Mouse (Mus musculus): ENCODE measurements around the gene Mlh3. TPM values are rescaled to one million over a fixed set of nuclear protein-coding genes. Genes with fewer than 3 reads are reported as not detected.

The Mlh3 gene
- polyA plus RNA-seq, 1 experiment: 1.4 TPM

DNA sequence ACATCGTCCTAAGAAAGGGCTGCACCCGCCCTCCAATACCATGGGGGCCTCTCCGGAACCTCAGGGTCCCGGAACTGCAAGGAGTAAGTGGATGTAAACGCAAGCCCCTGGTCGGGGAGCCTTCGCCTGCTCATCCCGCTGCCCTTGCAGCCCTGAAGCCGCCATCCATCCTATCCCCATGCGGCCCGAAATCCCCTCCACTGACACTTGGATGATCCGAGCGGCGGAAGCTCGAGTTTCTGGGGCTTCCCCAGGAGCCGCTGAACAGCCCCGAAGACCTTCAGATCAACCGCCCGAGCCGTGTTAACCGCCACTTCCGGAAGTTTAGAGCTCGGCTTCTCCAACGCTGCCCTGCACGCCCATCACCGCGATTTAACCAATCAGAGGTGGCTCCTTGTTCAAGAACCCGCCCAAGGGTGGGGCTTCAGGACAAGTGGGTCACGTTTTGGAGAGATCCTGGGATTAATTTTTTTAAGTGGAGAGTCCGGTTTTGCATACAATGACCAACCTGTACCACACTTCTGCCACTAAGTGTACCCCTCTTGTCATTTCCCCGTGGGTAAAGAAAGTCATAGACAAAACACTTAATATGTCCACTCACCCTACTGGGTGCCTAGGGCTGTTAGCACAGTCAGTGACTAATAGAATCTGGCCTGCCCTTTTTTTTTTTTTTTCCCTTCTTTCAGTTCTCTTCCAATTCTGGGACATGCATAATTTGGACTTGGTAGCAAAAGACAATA lies 9.9 kb upstream of the Mlh3 start:
- Histone ChIP-seq H3ac (ENCODE audit: control insufficient read depth, insufficient read length) (peak overlapping the region; percentile 23), H3K4me3 (peak overlapping the region; percentile 51), H3K4me2 (ENCODE audit: low read depth) (peak overlapping the region; percentile 74), H3K36me3 (ENCODE audit: control insufficient read depth, insufficient read depth) (no peaks in the 10 kb centered on the region), H3K79me2 (ENCODE audit: control insufficient read depth, insufficient read depth) (no peaks in the 10 kb centered on the region), H3K27me3 (ENCODE audit: control insufficient read depth, insufficient read depth, insufficient read length) (no peaks in the 10 kb centered on the region)
- TF ChIP-seq CEBPB (IDR thresholded peaks at IDR 0.05; ENCODE audit: insufficient read depth, poor library complexity, severe bottlenecking) (no peak), USF1 (IDR thresholded peaks at IDR 0.05; ENCODE audit: low read depth) (peak; percentile 30), MYOG (IDR thresholded peaks at IDR 0.05; ENCODE audit: control insufficient read depth in 1 of 3, insufficient read depth in 1 of 3, insufficient read length in 2 of 3, low read depth in 2 of 3) (no peak), POLR2AphosphoS2 (IDR thresholded peaks at IDR 0.05; ENCODE audit: insufficient read length, low read depth) (no peak), E2F4 (IDR thresholded peaks at IDR 0.05; ENCODE audit: insufficient read depth) (peak; percentile 64), MAX (IDR thresholded peaks at IDR 0.05; ENCODE audit: low read depth) (no peak), POLR2A (IDR thresholded peaks at IDR 0.05; ENCODE audit: insufficient read length, low read depth) (no peak), REST (IDR thresholded peaks at IDR 0.05; ENCODE audit: insufficient read depth, insufficient read length) (no peak), SRF (IDR thresholded peaks at IDR 0.05; ENCODE audit: control insufficient read depth, insufficient read length, low read depth) (no peak)

GRCm38 (mm10) chr12:85279396-85280080 lies 9.1 kb upstream of the Mlh3 start:
- peak overlapping the region; percentile 74 for H3K4me2 ChIP-seq (ENCODE audit: low read depth)
- H3K27me3 ChIP-seq (ENCODE audit: control insufficient read depth, insufficient read depth, insufficient read length): no peaks in the 10 kb centered on the region
- TF ChIP-seq MAX (IDR thresholded peaks at IDR 0.05; ENCODE audit: low read depth): no peak
- no peak for TF ChIP-seq USF1 (IDR thresholded peaks at IDR 0.05; ENCODE audit: low read depth)
- TF ChIP-seq POLR2A (IDR thresholded peaks at IDR 0.05; ENCODE audit: insufficient read length, low read depth): no peak
- no peaks in the 10 kb centered on the region for H3K79me2 ChIP-seq (ENCODE audit: control insufficient read depth, insufficient read depth)
- H3ac ChIP-seq (ENCODE audit: control insufficient read depth, insufficient read length): peak overlapping the region; percentile 23
- H3K4me3 ChIP-seq: peak overlapping the region; percentile 51
- no peaks in the 10 kb centered on the region for H3K36me3 ChIP-seq (ENCODE audit: control insufficient read depth, insufficient read depth)

DNA sequence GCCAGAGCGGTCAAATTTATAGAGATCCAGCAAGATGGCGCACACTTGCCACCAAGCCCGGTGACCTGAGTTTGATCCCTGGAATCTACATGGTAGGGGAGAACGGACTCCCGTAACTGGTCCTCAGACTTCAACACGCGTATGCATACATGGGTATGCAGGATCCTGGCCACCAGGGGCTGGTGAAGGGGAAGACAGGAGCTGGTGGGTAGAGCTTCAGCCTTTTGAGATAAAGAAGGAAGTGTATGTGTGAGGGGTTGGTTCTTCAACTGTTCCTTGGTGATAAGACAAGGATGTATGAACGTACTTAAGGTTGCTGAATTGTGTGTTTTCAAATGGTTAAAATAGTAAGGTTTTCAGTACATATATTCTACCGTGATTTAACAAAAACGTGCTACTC lies 8.5 kb upstream of the Mlh3 start:
- no peaks in the 10 kb centered on the region for H3K36me3 ChIP-seq (ENCODE audit: control insufficient read depth, insufficient read depth)
- peak overlapping the region; percentile 51 for H3K4me3 ChIP-seq
- H3ac ChIP-seq (ENCODE audit: control insufficient read depth, insufficient read length): no peak overlapping the region
- TF ChIP-seq TCF3 (IDR thresholded peaks at IDR 0.05; ENCODE audit: insufficient read length, low read depth): no peak
- TF ChIP-seq POLR2AphosphoS2 (IDR thresholded peaks at IDR 0.05; ENCODE audit: insufficient read length, low read depth): no peak
- no peak for TF ChIP-seq POLR2A (IDR thresholded peaks at IDR 0.05; ENCODE audit: insufficient read length, low read depth)
- no peak for TF ChIP-seq E2F4 (IDR thresholded peaks at IDR 0.05; ENCODE audit: insufficient read depth)
- no peak for TF ChIP-seq MYOD1 (IDR thresholded peaks at IDR 0.05; ENCODE audit: control insufficient read depth in 1 of 3, insufficient read length in 2 of 3, low read depth in 2 of 3)
- no peak for TF ChIP-seq REST (IDR thresholded peaks at IDR 0.05; ENCODE audit: insufficient read depth, insufficient read length)
- TF ChIP-seq SRF (IDR thresholded peaks at IDR 0.05; ENCODE audit: control insufficient read depth, insufficient read length, low read depth): no peak
- TF ChIP-seq MYOG (IDR thresholded peaks at IDR 0.05; ENCODE audit: control insufficient read depth in 1 of 3, insufficient read depth in 1 of 3, insufficient read length in 2 of 3, low read depth in 2 of 3): no peak
- TF ChIP-seq MAX (IDR thresholded peaks at IDR 0.05; ENCODE audit: low read depth): no peak
- no peak for TF ChIP-seq TCF12 (IDR thresholded peaks at IDR 0.05; ENCODE audit: insufficient read depth, poor library complexity, severe bottlenecking)
- TF ChIP-seq USF1 (IDR thresholded peaks at IDR 0.05; ENCODE audit: low read depth): no peak
- TF ChIP-seq CEBPB (IDR thresholded peaks at IDR 0.05; ENCODE audit: insufficient read depth, poor library complexity, severe bottlenecking): no peak
- H3K4me2 ChIP-seq (ENCODE audit: low read depth): no peak overlapping the region
- H3K27me3 ChIP-seq (ENCODE audit: control insufficient read depth, insufficient read depth, insufficient read length): no peaks in the 10 kb centered on the region
- H3K79me2 ChIP-seq (ENCODE audit: control insufficient read depth, insufficient read depth): no peaks in the 10 kb centered on the region

DNA sequence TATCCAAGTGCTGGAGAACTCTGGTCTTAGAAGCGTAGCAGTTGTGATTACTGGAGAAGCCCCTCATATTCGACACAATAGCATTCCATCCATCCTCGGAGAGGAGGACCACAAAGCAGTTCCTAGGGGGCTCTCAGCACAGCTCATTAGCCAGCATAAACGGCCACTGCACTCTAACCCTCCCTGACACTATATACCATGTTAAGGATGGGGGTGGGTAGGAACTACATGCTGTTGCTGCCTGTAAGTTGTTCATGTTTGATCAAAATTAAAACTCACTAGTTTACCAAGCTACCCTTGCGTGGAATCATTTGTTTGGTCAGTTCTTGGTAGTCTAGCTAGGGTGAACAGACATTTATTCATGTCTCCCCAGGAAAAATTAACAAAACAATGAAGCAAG lies 5.9 kb upstream of the Mlh3 start:
- no peaks in the 10 kb centered on the region for H3K27me3 ChIP-seq (ENCODE audit: control insufficient read depth, insufficient read depth, insufficient read length)
- no peak for TF ChIP-seq TCF3 (IDR thresholded peaks at IDR 0.05; ENCODE audit: insufficient read length, low read depth)
- TF ChIP-seq CEBPB (IDR thresholded peaks at IDR 0.05; ENCODE audit: insufficient read depth, poor library complexity, severe bottlenecking): no peak
- H3K79me2 ChIP-seq (ENCODE audit: control insufficient read depth, insufficient read depth): no peaks in the 10 kb centered on the region
- no peak overlapping the region for H3ac ChIP-seq (ENCODE audit: control insufficient read depth, insufficient read length)
- no peaks in the 10 kb centered on the region for H3K36me3 ChIP-seq (ENCODE audit: control insufficient read depth, insufficient read depth)
- no peak overlapping the region for H3K4me3 ChIP-seq
- H3K4me2 ChIP-seq (ENCODE audit: low read depth): no peak overlapping the region

- H3K36me3 ChIP-seq (ENCODE audit: control insufficient read depth, insufficient read depth): no peaks in the 10 kb centered on the region
- no peak overlapping the region for H3K4me2 ChIP-seq (ENCODE audit: low read depth)
- H3K79me2 ChIP-seq (ENCODE audit: control insufficient read depth, insufficient read depth): no peaks in the 10 kb centered on the region
- no peaks in the 10 kb centered on the region for H3K27me3 ChIP-seq (ENCODE audit: control insufficient read depth, insufficient read depth, insufficient read length)
- H3ac ChIP-seq (ENCODE audit: control insufficient read depth, insufficient read length): no peak overlapping the region
- TF ChIP-seq SRF (IDR thresholded peaks at IDR 0.05; ENCODE audit: control insufficient read depth, insufficient read length, low read depth): no peak
- no peak for TF ChIP-seq TCF12 (IDR thresholded peaks at IDR 0.05; ENCODE audit: insufficient read depth, poor library complexity, severe bottlenecking)
- TF ChIP-seq MYOD1 (IDR thresholded peaks at IDR 0.05; ENCODE audit: control insufficient read depth in 1 of 3, insufficient read length in 2 of 3, low read depth in 2 of 3): no peak
- TF ChIP-seq REST (IDR thresholded peaks at IDR 0.05; ENCODE audit: insufficient read depth, insufficient read length): no peak
- TF ChIP-seq MAX (IDR thresholded peaks at IDR 0.05; ENCODE audit: low read depth): no peak
- no peak for TF ChIP-seq POLR2AphosphoS2 (IDR thresholded peaks at IDR 0.05; ENCODE audit: insufficient read length, low read depth)
- no peak for TF ChIP-seq TCF3 (IDR thresholded peaks at IDR 0.05; ENCODE audit: insufficient read length, low read depth)
- no peak for TF ChIP-seq MYOG (IDR thresholded peaks at IDR 0.05; ENCODE audit: control insufficient read depth in 1 of 3, insufficient read depth in 1 of 3, insufficient read length in 2 of 3, low read depth in 2 of 3)
- TF ChIP-seq USF1 (IDR thresholded peaks at IDR 0.05; ENCODE audit: low read depth): no peak
- TF ChIP-seq E2F4 (IDR thresholded peaks at IDR 0.05; ENCODE audit: insufficient read depth): no peak
- no peak for TF ChIP-seq POLR2A (IDR thresholded peaks at IDR 0.05; ENCODE audit: insufficient read length, low read depth)
- TF ChIP-seq CEBPB (IDR thresholded peaks at IDR 0.05; ENCODE audit: insufficient read depth, poor library complexity, severe bottlenecking): no peak
- no peak overlapping the region for H3K4me3 ChIP-seq
Measured at GRCm38 (mm10) chr12:85273508-85273907, 3.1 kb upstream of the Mlh3 start.

Measured in myocyte (in vitro differentiated cells).